Mouse (Mus musculus): ENCODE results near the gene Kdm4b. TPM values are rescaled to one million over a fixed set of nuclear protein-coding genes. Genes with fewer than 3 reads are reported as not detected.
A peak's percentile ranks its signal among the peaks of the same experiment; 100 is the strongest.

The Kdm4b gene
- total RNA-seq, 2 experiments from 2014 or later = 38.9 to 40.5 TPM

DNA sequence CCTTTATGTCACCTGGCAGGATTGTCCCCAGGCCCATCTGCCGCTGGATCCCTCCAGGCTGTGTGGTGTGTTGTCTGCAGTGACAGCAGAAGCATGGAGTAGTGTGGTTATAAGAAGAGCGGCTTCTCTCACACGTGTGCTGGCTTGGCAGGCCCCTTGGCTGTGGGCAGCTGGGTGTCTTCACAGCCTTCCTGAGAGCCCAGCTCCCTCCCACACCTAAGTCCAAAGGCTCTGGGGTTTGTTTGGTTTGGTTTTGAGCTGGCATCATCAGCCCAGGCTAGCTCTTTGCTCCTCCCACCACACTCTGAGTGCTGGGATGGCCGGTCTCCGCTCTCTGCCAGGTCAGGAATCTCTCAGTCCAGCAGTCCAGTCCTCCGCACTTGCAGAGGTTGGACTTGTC, 67.4 kb downstream of the Kdm4b start:
- no peak for DNase-seq

DNA sequence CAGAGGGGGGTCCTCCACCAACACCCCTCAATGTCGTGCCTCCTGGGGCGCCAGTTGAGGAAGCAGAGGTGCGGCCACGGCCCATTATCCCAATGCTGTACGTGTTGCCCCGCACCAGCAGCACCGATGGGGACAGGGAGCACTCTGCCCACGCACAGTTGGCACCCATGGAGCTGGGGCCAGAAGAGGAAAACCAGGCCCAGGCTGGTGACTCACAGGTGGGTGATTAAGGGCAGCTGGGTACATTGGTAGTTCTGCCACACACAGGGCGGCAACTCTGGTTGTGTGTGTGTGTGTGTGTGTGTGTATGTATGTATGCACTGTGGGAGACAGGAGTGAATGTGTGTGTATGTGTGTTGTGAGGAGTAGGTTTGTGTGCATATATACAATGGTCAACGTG, 68.0 kb downstream of the Kdm4b start:
- DNase-seq = no peak

DNA sequence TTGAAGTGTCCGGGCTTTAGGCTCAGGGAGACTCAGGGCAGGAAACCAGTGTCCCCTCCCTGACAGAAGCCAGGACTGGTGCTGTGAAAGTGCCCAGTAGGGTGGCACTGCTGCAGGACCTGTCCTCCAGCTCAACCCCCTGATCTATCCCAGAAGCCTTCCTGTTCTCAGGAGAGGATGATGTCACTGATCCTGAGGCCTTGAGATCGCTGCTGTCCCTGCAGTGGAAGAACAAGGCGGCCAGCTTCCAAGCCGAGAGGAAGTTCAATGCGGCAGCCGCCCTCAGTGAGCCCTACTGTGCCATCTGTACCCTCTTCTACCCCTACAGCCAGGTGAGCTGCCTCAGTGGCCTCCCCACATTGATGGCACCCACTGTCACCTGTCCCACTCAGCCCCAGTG, 70.2 kb downstream of the Kdm4b start:
- no peak for DNase-seq

DNA sequence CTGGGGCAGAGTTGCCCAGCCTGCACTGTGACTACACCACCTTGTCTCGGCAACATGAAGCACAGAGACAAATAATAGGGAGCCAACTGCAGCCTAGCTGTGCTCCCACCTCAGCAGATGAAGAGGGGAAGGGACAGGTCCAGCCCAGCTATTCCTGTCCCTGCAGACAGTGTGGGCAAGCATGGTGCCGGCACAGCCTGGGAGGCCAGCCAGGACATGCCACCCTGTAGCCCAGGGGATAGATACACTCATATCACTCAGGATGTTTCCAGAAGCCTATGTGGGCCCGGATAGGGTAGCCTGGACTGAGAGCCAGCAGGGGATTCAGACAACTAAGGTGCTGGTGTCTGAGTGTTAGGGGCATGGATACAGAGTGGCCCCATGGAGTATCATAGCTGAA, 74.4 kb downstream of the Kdm4b start:
- peak; percentile 43 for DNase-seq

DNA sequence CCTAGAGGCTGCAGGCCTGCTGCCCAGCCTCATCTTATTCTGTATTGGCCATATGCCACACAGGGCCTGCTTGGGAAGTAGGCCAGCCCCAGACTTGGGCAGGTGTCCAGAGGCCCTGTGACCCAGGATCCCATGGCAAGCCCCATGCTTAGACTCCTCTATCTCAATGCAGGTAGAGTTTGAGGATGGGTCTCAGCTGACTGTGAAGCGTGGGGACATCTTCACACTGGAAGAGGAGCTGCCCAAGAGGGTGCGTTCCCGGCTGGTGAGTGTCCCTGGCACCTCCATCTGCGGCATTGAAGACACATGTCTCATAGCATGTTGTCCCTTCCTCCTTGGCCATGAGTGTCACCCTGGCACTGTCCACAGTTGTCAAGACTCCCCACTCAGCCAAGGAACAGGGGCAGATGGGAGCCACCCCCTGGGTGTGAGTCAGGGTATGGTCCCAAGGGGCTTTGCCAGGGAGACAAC, 75.2 kb downstream of the Kdm4b start:
- peak; percentile 74 for DNase-seq

DNA sequence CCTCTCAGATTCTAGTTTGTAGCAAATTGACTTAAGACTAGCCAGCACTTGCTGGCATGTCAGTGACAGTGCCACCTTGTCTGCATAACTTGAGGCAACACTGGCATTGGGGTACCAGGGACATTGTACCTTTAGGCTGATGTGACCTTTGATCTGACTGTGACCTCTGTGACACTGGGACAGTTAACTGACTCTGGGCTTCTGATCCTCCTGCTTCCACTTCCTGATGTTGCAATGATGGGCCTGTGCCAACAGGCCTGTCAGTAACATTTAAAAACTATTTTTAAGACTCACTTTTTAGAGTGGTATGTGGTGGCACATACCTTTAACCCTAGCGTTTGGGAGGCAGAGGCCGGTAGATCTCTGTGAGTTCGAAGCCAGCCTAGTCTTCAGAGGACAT, 79.5 kb downstream of the Kdm4b start:
- DNase-seq = no peak

DNA sequence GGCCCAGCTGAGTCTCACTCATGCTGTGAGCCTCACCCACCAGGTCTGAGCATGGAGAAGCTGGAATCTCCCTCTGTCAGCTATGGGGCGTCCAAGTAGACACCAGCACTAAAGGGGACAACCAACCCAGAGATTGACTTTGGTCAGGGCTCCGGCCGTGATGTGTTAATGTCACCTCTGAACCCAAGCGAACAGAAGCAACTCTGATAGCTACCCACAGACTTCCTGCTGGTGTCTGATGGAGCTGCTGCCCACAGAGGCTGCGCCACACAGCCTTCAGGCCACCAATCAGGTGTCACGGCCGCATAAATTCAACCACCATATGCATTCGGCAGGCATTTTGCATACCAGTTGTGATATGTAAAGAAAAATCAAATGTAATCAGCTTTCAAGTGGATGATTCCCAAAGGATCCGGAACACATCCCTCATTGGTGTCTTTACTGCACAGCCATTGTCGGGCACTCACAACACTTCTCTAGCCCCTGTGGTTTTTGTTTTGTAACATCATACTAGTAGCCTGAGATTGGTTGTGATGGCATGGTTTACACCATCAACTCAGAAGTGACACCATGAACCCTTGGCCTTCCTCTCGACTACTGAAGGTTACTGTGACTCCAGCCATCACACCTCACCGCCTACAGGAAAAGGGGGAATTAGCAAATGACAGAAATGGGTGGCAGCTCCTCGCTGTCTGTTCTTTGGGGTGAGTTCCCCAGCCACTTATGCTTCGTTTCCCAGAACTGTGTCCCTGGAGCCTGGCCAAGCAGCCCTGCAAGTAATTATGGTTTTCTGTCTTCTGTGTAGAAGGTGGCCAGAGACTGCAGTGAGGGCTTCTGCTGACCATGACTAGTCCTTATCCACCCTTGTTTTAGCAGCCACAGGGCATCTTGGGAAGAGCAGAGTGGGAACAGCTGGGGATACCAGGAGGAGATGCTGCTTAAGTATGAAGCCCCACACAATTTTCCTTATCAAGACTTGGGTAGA, 80.3 kb downstream of the Kdm4b start:
- DNase-seq = peak; percentile 39

DNA sequence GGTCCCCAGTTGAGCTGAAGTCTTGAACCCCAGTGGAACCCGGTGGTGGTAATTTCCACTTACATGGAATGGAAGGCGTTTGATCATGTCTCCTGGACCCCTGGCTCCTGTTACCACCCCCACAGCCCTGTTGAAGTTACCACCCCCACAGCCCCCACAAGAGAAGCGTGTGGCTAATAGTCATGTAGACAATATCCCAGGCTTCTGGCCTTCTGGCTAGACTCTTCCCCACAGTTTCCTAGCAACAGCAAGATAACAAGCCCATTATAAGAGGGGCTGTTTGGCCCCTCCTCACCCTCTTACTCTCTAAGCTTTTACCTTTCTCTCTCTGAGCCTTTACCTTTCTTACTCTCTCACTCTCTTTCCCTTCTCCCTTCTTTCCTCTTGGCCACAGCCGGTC, 81.0 kb downstream of the Kdm4b start:
- no peak for DNase-seq

DNA sequence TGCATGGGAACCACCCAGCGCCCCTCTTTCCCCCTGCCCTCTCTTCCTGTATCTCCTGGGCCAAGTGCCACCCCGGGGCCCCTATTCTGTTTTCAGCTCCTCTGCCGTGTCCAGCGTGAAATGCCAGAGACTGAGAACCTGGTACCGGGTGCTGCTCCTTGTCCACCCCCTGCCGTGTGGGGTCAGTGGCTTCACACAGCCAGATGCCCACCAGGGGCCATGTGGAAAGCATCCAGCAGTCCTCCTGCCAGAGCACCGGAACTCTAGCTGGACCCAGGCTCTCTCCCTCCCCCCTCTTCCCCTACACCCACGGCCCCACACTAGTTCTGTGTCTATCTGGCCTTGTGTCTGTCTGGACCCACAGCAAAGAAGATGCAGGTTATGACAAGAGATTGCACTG, 81.5 kb downstream of the Kdm4b start:
- no peak for DNase-seq

DNA sequence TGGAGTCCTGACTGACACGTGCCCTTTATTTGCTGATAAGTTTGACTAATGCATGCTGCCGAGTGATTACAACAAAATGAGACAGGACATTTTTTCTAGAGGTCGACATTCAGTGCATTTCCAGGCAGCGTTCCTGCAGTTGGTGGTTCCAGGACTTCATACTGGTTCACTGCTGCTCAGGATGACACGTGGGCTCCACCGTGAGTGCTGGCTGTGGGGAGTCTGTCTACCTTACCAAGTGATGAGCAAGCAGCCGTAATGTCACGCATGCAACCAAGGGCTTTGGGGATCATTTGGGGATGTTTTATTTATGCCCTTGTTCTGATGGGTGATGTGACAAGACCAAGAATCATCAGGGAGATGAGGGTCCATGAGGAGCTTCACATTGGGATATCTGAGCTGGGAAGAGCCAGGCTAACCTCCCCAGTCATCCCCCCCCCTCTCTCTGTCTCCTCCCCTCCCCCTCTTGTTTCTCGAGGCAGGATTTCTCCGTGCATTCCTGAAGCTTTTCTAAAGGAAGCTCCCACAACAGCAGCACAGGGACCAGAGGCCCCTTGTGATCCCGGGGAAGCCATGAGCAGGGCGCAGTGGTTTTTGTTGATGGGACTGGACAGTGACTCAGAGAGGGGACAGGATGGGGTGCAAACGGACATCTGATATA, 83.2 kb downstream of the Kdm4b start:
- DNase-seq = no peak

DNA sequence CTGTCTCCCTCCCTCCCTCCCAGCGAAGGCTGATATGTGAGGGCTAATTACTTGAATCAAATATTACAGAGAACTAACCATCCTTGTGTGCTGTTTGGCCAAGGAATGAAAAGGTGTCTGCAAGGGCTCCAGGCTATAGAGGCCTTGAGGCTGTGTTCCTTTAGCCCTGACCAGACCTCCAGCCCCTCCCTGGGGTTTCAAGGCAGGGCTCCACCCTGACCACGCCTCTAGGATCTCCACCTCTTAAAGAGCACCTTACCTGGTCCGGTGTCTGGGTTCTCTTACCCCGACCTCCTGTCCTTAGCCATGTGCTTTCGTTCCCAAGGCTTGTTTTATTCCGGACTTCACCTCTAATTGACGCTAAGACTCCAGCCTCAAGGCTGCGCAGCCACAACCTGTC, 83.9 kb downstream of the Kdm4b start:
- no peak for DNase-seq

DNA sequence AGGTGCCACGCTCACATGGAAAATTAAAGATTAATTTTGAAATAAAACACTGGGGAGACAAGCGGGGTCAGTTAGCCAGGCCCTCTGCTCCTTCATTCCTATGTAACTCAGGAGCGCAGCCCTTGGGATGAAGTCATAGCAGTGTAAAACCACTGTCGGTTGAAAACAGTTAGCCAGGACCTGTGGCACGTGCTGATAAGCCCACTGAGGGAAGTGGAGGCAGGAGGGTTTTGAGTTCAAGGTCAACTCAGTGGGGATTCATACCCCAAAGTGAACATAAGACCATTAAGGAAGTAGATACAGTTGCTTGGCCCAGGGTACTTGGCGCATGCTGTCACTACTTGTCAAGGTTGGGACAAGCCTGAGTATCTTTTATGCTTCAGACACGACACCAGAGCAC, 85.6 kb downstream of the Kdm4b start:
- no peak for DNase-seq

DNA sequence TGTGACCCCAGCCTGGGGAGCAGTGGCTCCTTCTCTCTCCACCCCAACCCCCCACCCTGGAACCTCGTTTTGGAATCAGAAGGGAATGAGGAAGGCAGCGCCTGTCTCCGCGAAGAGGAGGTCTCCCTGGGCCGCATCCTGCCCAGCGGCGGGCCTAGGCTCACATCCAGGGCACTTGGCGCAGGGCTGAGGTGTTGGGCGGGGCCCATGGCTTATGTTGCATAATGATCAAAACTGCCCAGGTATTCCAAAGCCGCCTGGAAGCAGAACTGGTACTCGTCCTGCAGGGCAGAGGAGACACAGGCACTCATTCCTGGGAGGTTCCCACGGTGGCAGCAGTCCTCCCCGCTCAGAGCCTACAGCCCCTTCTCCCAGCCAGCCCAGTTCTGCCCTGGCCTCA, 87.3 kb downstream of the Kdm4b start:
- no peak for DNase-seq

DNA sequence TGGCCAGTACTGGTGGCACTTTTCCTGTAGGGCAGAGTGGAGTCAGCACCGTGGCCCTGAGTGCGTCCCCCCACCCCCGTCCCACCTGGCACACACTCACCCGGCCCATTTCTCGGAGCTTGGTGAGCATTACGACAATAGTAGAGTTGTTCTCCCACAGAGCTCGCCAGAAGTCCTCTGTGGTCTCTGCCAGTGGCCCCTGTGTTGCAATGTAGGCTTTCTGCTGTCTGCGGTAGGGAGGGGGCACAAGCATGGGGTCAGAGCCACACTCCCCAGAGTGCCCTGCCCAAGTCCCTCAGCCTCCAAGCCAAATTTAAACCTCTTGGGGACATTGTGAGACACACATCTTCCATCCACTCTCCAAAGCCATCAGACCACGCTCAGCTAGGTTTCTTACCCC, 88.9 kb downstream of the Kdm4b start:
- DNase-seq = no peak

DNA sequence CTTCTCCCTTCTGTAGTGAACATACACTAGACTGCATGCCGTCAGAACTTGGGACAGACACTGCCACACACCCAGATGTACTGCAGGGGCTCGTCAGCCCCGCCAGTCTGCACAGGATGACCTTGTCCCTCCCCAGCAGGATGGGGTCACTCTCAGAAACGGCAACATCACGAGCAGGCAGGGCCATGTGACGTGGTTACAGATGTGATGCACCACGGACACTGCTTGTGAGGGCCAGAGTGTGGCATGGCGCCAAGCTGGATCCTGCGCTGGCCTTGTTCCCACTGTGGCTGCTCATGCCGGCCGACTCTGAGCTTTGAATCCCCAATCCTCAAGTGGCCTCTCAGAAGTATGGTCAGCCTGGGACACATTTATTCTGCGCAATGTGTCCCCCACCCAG, 92.4 kb downstream of the Kdm4b start:
- peak; percentile 63 for DNase-seq

DNA sequence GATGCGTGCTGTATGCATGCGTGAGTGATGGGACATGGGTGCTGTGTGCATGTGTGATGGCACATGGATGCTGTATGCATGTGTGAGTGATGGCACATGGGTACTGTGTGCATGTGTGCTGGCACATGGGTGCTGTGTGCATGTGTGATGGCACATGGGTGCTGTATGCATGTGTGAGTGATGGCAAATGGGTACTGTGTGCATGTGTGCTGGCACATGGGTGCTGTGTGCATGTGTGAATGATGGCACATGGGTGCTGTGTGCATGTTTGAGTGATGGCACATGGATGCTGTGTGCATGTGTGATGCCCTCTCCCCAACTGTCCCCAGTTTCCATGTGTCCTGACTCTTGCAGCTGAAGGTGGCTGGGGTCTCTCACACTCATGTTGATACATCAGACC, 94.2 kb downstream of the Kdm4b start:
- no peak for DNase-seq

DNA sequence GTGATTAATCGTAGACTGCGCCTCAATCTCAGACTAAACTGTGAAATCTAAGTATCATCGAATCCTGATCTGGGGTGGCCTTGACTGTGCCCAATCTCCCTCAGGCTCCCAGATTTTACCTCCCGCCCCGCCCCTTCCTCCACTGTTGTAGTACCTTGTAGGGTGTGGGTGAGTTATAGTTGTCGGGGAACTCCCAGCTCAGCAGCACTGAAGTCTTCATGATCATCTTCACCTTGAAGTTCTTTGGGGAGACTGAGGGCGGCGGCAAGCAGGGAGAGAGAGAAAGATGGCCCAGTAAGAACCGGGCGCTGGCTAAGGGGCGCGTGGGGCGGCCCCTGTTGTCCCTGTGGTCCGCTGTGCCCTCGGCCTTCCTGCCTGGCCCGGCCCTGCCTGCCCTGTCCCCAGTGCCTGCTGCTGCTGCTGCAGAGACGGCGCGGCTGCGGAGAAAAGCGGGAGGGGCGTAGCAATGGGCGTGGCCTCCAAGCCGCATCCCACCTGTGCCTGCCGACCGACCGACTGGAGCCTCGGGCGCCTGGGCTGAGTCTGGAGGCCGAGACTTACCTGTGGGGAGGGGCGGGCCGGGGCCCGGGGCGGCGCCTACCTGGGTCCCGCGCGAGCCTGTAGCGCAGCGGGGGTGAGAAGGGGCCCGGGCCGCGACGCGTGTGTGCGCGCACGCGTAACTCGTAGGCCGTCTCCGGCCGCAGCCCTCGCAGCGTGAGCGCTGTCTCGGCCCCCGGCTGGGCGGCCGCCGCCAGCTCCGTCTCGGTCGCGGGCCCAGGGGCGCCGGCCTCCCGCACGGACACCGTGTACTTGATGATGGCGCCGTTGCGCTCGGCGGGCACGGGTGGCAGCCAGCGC, 99.1 kb downstream of the Kdm4b start:
- DNase-seq = peak; percentile 51

DNA sequence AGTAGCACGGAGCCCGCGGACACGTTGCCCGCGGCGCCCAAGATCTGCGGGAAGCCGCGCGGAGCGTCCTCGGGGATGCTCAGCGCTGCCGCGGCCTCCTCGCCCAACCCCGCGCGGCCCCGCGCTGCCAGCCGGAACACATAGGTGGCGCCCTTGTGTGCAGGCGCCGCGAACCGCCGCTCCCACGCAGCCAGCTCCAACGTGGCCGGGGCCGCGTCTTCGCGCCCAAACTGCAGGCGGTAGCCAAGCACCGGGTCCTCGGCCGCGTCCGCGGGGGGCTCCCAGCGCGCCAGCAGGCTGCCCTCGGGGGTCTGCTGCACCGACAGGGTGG, 99.7 kb downstream of the Kdm4b start:
- DNase-seq = peak; percentile 91

DNA sequence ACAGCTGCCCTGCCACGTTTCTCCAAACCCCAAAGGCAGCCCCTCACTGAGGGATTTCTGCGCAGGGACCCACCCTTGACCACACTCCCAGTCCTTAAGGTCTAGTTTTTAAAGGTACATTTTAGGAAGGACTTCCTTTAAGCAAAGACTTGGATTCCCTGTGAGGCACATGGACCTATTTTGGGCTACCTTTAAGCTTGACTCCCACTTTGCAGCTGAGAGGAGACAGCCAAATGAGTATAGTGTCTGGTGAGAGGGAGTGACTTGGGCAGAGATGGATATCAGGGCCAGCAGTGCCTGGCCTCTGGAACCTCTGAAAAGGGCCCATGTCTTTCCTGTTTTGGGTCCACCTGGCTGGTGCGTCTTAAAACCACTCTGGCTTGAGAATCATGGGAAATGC, 100.1 kb downstream of the Kdm4b start:
- no peak for DNase-seq

DNA sequence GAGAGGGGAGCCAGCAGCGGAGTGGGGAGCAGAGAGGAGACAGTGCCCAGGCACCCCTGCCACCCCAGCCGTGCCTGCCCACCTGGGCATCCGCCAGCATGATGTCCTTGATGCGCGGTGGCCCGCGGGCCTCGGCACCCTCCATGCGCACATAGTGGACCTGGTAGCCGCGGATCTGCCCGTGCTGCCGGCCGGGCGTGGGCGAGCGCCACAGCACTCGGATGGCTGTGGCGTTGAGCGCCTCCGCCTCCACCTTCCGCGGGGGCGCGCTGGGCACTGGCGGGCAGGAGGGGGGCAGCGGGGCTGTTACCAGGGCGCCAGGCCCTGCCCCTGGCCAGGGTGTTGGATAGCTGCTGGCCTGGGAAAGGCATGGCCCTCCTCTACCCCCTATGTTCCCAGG, 102.0 kb downstream of the Kdm4b start:
- DNase-seq = no peak

DNA sequence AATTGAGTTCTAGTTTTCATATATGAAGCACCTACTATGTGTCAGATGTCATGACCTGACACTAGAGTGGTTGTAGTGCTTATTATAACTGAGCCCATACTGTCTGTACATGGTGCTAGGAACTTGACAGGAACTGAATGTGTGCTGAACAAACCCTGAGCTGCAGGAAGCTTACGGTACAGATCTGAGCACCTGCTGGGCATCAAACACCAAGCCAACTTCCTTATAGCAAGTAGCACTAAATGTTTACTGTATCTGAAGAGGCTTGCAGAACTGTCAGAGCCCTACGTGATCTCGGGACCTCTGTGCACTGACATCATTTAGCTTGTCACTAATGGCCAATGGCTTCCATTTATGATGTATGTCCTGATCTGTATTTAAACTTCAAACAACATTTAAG, 105.7 kb downstream of the Kdm4b start:
- no peak for DNase-seq

DNA sequence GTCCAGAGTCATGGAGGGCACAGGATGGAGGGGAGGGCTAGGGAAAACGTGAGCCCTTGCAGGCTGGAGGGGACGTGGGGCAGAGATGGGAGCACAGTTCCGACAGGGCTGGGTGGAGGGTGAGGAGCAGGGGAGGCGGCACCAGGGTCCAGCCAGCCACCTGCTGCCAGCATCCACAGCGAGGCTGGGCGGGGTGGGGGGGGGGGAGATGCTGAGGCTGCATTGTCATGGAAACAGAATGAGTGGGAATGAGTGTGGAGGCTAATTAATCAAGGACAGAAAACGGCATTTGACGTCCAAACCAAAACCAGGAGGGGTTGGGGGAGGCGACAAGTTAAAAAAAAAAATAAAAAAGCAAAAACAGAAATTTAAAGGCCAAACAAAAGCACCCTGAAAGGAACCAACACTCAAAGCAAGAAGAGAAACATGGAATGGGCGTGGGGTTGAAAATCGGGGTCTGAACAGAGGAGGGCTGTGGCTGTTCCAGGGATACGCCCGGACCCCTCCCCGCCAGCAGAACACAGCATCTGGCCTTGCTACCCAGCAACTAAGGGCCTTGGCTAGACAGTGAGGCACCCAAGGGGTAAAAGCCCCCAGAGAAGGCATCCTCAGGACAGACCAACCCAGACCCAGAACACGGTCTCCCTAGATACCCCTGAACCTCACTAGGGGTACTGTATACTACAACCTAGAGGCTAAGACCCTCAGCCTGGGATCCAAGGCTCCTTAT, 114.0 kb downstream of the Kdm4b start:
- DNase-seq = no peak

All from heart, postnatal 4 days (tissue).